Mouse (Mus musculus) forebrain, postnatal 0 days (tissue): ENCODE measurements around the gene Mef2c. TPM values are rescaled to one million over a fixed set of nuclear protein-coding genes. Genes with fewer than 3 reads are reported as not detected.

Source experiments
- ATAC-seq: fragments of 200-750 bp; cut with Nextera tagmentation; 2 replicates; pipeline ENCODE4 v1.8.0; 2017; ENCODE audit warnings: mild to moderate bottlenecking, moderate library complexity
- DNase-seq: peaks from one replicate; pipeline ENCODE4 v3.0.0-alpha.2; 2015
- H3K27ac ChIP-seq: fragments of 300-500 bp; sonication (generic); 2 replicates; pipeline ENCODE4 v1.5.1; 2014; ENCODE audit warnings: low read depth, mild to moderate bottlenecking, antibody characterized with exemption, low read length, moderate library complexity, mixed read lengths
- H3K27me3 ChIP-seq: fragments of 300-500 bp; sonication (generic); 2 replicates; pipeline ENCODE4 v1.6.1; 2014; ENCODE audit warnings: mild to moderate bottlenecking, low read length, mixed read lengths; ENCODE audit not compliant: insufficient read depth
- H3K36me3 ChIP-seq: fragments of 300-500 bp; sonication (generic); 2 replicates; pipeline ENCODE4 v1.6.1; 2014; ENCODE audit warnings: mild to moderate bottlenecking, moderate library complexity; ENCODE audit not compliant: insufficient read depth
- H3K4me1 ChIP-seq: fragments of 300-500 bp; sonication (generic); 2 replicates; pipeline ENCODE4 v1.6.1; 2014; ENCODE audit warnings: antibody characterized with exemption; ENCODE audit not compliant: insufficient read depth
- H3K4me2 ChIP-seq: fragments of 300-500 bp; sonication (generic); 2 replicates; pipeline ENCODE4 v1.6.1; 2014; ENCODE audit warnings: low read depth, mild to moderate bottlenecking, moderate library complexity
- H3K4me3 ChIP-seq: fragments of 300-500 bp; sonication (generic); 2 replicates; pipeline ENCODE4 v1.5.1; 2014; ENCODE audit warnings: low read depth, low read length, mixed read lengths
- H3K9ac ChIP-seq: fragments of 300-500 bp; sonication (generic); 2 replicates; pipeline ENCODE4 v1.6.1; 2014; ENCODE audit warnings: mild to moderate bottlenecking
- H3K9me3 ChIP-seq: fragments of 300-500 bp; sonication (generic); 2 replicates; pipeline ENCODE4 v1.6.1; 2016; ENCODE audit warnings: low read length
- CTCF ChIP-seq: sonication (generic); IDR thresholded peaks from 2 replicates; pipeline ENCODE4 v1.5.1; 2016; ENCODE audit warnings: antibody characterized with exemption, control low read depth, low read depth
- WGBS: fragments of 180-500 bp; shearing (Covaris S2); extraction: QIAGEN DNeasy Blood & Tissue Kit; methylation state at CpG from one replicate; pipeline ENCODE4 v1.1.7; 2014; 5-methylcytosine and 5-hydroxymethylcytosine counted together
- polyA plus RNA-seq: library from polyadenylated mRNA; unstranded; fragments of >200 nt; fragmentation: Nextera tagmentation; extraction: Ambion mirVana; gene quantifications from 2 replicates; pipeline ENCODE4 v1.2.1, GENCODE M21; 2015
- total RNA-seq: library from RNA; depleted of rRNA; stranded (reverse); fragments of >200 nt; gene quantifications from 2 replicates; pipeline ENCODE4 v1.2.3, GENCODE M21; 2014

The Mef2c gene
- total and polyA plus RNA-seq, 2 experiments from 2014 or later = 245 to 373 TPM

DNA sequence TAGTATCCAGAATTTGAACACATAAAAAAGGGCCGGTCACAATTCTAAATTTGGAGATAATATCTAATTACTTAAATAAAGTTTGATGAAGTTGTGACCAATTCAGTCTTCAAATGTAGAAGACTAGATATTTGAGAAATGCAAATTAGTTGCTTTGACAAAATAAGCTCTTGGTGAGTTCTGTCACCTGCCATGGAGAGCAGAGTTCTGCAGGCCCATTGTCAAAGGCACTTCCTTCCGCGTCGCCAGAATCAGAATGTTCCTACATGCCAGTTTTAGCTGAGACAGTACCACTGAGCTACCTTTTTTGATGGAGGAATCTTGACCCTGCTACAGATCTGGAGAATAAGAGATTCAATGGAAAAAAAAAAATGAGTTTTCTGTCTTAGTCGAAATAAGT is 77.0 kb downstream of the Mef2c start:
- Histone ChIP-seq H3K27ac (no peak overlapping the region), H3K27me3 (no peaks in the 10 kb centered on the region), H3K36me3 (0 out of 2 replicates have a peak, but pooled peaks cover 3% of the 10 kb centered on the region), H3K4me1 (no peaks in the 10 kb centered on the region), H3K4me3 (no peak overlapping the region), H3K4me2 (no peak overlapping the region), H3K9me3 (no peaks in the 10 kb centered on the region), H3K9ac (no peak overlapping the region)
- WGBS = 91% methylated on average over 5 of the region's 5 CpGs
- ATAC-seq = no peak
- DNase-seq = no peak
- TF ChIP-seq CTCF = no peak

DNA sequence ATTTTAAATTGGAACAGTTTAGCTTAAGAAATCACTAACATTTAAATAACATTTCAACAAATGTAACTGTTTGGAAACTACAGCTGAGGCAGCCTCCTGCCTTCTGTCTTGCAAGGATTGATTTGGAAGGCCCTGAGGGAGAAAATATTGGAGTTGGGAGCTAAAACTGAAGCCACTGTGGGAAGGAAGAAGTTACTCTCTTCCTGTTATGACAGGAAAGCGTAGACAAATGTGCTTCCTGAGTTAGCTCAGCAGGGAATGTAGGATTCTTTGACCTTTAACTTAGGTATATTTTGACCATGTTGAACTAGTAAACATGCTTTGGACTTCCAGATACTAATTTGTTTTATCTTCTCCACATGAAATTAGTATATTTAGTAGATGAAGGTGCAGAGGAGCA is 78.7 kb downstream of the Mef2c start:
- Histone ChIP-seq H3K4me2 (no peak overlapping the region), H3K27me3 (no peaks in the 10 kb centered on the region), H3K27ac (no peak overlapping the region), H3K9ac (no peak overlapping the region), H3K9me3 (no peaks in the 10 kb centered on the region), H3K36me3 (0 out of 2 replicates have a peak, but pooled peaks cover 3% of the 10 kb centered on the region), H3K4me3 (no peak overlapping the region), H3K4me1 (no peaks in the 10 kb centered on the region)
- no peak for DNase-seq
- 84% methylated on average over 1 of the region's 1 CpGs for WGBS
- TF ChIP-seq CTCF = no peak
- ATAC-seq = no peak

DNA sequence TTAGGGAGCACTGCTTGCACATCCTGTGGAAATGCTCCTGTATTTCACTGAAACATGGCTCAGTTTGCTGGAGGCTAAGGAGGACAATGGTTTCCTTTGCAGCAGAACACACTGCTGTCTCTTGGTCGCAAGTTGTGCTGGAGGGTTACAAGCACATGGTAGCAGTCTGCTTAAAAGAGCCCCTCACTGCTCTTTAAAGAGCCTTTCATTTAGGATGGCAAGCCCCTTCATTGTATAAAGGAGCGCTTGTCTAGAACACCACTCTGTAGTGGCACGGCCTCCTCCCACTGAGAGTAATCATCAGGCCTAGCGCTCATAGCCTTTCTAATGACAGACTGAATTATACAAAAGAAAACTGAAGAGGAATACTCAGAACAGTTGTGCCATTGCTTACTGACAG is 80.0 kb downstream of the Mef2c start:
- no peak overlapping the region for H3K27ac ChIP-seq
- no peak overlapping the region for H3K9ac ChIP-seq
- 39% methylated on average over 4 of the region's 4 CpGs for WGBS

DNA sequence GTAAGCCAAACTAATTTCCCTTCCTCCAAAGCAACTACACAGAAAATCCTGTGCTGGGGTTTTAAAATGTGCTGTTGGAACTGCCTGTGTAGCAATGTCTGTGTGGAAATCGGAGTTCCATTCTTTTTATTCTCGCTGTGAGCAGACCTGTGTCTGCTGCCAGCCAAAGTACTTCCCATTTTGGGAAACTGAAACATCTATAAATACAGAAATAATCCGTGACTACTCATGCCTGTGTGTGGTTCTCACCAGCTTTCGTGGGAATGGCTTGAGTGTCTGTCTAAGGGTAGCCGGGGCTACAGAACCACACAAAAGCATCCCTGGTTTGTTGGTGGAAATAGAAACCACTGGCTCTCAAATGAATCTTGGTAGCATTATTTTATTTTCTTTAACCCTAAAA is 81.5 kb downstream of the Mef2c start:
- WGBS = 57% methylated on average over 5 of the region's 5 CpGs

More for the DNA sequence above, 80.0 kb downstream of the Mef2c start:
- Histone ChIP-seq H3K9me3 (no peaks in the 10 kb centered on the region), H3K27me3 (no peaks in the 10 kb centered on the region), H3K4me3 (no peak overlapping the region), H3K4me1 (no peaks in the 10 kb centered on the region), H3K4me2 (no peak overlapping the region), H3K36me3 (0 out of 2 replicates have a peak, but pooled peaks cover 3% of the 10 kb centered on the region)
- peak; percentile 30; the same call in 1 of the 2 replicates for ATAC-seq
- DNase-seq = no peak
- TF ChIP-seq CTCF = no peak

DNA sequence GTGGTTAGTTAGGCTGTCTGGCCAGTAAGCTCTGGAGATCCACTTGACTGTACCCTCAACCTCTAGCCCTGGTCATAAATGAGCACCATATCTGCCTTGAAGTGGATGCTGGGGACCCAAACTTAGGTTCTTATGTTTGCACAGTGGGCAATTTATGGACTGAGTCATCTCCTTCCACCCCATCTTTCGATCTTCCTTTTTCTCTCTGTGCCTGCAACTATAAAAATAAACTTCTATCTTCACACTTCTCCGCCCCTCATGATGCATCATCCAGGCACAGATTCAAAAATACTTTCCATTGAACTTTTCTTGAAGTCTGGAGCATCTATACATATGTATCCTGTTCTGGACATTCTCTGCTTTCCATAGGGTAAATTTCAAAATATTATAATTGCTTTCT is 84.4 kb downstream of the Mef2c start:
- Histone ChIP-seq H3K4me3 (no peak overlapping the region), H3K9me3 (no peaks in the 10 kb centered on the region), H3K9ac (no peak overlapping the region), H3K4me1 (no peaks in the 10 kb centered on the region), H3K4me2 (no peak overlapping the region), H3K27ac (no peak overlapping the region), H3K27me3 (no peaks in the 10 kb centered on the region), H3K36me3 (peaks cover 8% of the 10 kb centered on the region; the same call in 1 of the 2 replicates)
- WGBS = 67% methylated on average over 2 of the region's 2 CpGs
- no peak for TF ChIP-seq CTCF
- DNase-seq (no peak), ATAC-seq (no peak)

More for the DNA sequence above, 81.5 kb downstream of the Mef2c start:
- H3K27me3 ChIP-seq = no peaks in the 10 kb centered on the region
- no peak overlapping the region for H3K4me2 ChIP-seq
- no peaks in the 10 kb centered on the region for H3K9me3 ChIP-seq
- no peak for TF ChIP-seq CTCF
- 0 out of 2 replicates have a peak, but pooled peaks cover 3% of the 10 kb centered on the region for H3K36me3 ChIP-seq
- no peak overlapping the region for H3K27ac ChIP-seq
- ATAC-seq (no peak), DNase-seq (no peak)
- H3K4me1 ChIP-seq = no peaks in the 10 kb centered on the region
- no peak overlapping the region for H3K4me3 ChIP-seq
- H3K9ac ChIP-seq = no peak overlapping the region

DNA sequence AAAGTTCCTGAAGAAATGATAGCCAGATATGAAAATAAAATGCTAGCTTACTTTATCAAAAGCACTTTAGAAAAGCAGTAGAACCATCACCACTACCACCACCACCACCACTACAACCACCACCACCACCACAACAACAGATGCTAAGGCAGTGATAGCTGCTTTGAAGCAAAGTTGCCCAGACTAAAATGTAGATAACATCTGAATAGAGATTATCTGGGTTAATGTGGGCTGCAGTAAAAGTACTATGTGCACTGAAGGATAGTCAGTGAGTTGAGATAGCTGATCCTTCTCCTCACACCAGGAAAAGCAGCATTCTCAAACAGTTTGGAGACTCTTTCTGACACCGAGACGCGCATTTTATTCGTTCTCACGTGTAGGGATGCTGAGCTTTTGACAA is 87.1 kb downstream of the Mef2c start:
- DNase-seq = no peak
- 91% methylated on average over 5 of the region's 5 CpGs for WGBS
- no peak overlapping the region for H3K27ac ChIP-seq

DNA sequence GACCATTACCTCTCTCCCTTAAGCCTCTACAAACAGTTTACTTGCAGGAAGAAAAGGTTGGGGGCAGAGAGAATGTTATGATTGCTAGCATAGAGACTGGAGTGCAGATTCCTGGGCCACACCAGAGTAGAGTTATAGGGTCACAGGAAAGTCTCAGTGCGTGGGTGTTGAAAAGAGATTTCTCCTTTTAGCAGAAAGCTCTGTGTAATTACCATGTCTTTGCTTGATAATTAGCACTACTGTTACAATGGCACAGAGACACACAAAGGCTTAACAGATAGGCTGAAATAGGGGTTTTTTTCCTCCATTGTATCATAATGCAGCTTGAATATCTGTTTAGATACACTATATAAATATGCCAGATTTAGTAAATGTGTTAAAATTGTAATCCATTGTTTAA is 91.6 kb downstream of the Mef2c start:
- DNase-seq (no peak), ATAC-seq (peak; percentile 50; the same call in 1 of the 2 replicates)
- Histone ChIP-seq H3K4me2 (no peak overlapping the region), H3K27ac (no peak overlapping the region), H3K9ac (no peak overlapping the region), H3K9me3 (no peaks in the 10 kb centered on the region), H3K36me3 (peaks cover 5% of the 10 kb centered on the region; the same call in 1 of the 2 replicates), H3K4me1 (no peaks in the 10 kb centered on the region), H3K4me3 (no peak overlapping the region), H3K27me3 (no peaks in the 10 kb centered on the region)
- 19% methylated on average over 1 of the region's 1 CpGs for WGBS
- TF ChIP-seq CTCF = no peak

More for the DNA sequence above, 87.1 kb downstream of the Mef2c start:
- ATAC-seq = no peak
- Histone ChIP-seq H3K4me3 (no peak overlapping the region), H3K4me1 (no peaks in the 10 kb centered on the region), H3K9me3 (no peaks in the 10 kb centered on the region), H3K9ac (no peak overlapping the region), H3K36me3 (peaks cover 5% of the 10 kb centered on the region; the same call in 1 of the 2 replicates), H3K4me2 (no peak overlapping the region), H3K27me3 (no peaks in the 10 kb centered on the region)
- TF ChIP-seq CTCF = no peak
